Mouse (Mus musculus) testis, postnatal 10 days (tissue): Measurements from ENCODE around the gene Sgcb.

Source experiments
- DNase-seq: peaks from one replicate; pipeline ENCODE4 v3.0.0; 2021; ENCODE audit warnings: low spot score

Sgcb gene

GRCm38 (mm10) chr5:73632291-73632690, 15.3 kb downstream of the Sgcb start, which contains the start of gene Lrrc66:
TSS of gene Lrrc66 (minus strand) at chr5:73632526.
- no peak for DNase-seq

- DNase-seq = no peak
Observed at GRCm38 (mm10) chr5:73631001-73631558, 16.5 kb downstream of the Sgcb start.

GRCm38 (mm10) chr5:73630141-73630540, 17.4 kb downstream of the Sgcb start:
- DNase-seq = no peak

GRCm38 (mm10) chr5:73627991-73628390, 19.6 kb downstream of the Sgcb start:
- no peak for DNase-seq

- no peak for DNase-seq
Observed at GRCm38 (mm10) chr5:73627559-73627958, 20.0 kb downstream of the Sgcb start.

- no peak for DNase-seq
Observed at GRCm38 (mm10) chr5:73626842-73627241, 20.7 kb downstream of the Sgcb start.

- DNase-seq = no peak
Observed at GRCm38 (mm10) chr5:73625505-73625904, 22.1 kb downstream of the Sgcb start.

GRCm38 (mm10) chr5:73618969-73619368, 28.6 kb downstream of the Sgcb start:
- DNase-seq = no peak

- DNase-seq = no peak
Observed at GRCm38 (mm10) chr5:73615211-73615610, 32.4 kb downstream of the Sgcb start.

- no peak for DNase-seq
Observed at GRCm38 (mm10) chr5:73613296-73613695, 34.3 kb downstream of the Sgcb start.

- DNase-seq = no peak
Observed at GRCm38 (mm10) chr5:73611071-73611470, 36.5 kb downstream of the Sgcb start.

GRCm38 (mm10) chr5:73604964-73605363, 42.6 kb downstream of the Sgcb start:
- DNase-seq = no peak

GRCm38 (mm10) chr5:73604542-73604941, 43.0 kb downstream of the Sgcb start:
- no peak for DNase-seq

GRCm38 (mm10) chr5:73602865-73603264, 44.7 kb downstream of the Sgcb start:
- no peak for DNase-seq

GRCm38 (mm10) chr5:73601361-73601763, 46.2 kb downstream of the Sgcb start:
- peak; percentile 27 for DNase-seq

- peak; percentile 33 for DNase-seq
Observed at GRCm38 (mm10) chr5:73599991-73600390, 47.6 kb downstream of the Sgcb start.

GRCm38 (mm10) chr5:73598943-73599695, 48.5 kb downstream of the Sgcb start:
- peak; percentile 48 for DNase-seq

- DNase-seq = no peak
Observed at GRCm38 (mm10) chr5:73587119-73587518, 60.5 kb downstream of the Sgcb start.

- peak; percentile 13 for DNase-seq
Observed at GRCm38 (mm10) chr5:73586597-73586996, 61.0 kb downstream of the Sgcb start.

GRCm38 (mm10) chr5:73585212-73586115, 62.1 kb downstream of the Sgcb start:
- DNase-seq = peak; percentile 37

GRCm38 (mm10) chr5:73584011-73584410, 63.6 kb downstream of the Sgcb start:
- DNase-seq = peak; percentile 18
